Mouse (Mus musculus): ENCODE measurements at regions not wholly inside any gene's neighbourhood (a gene's known extent, or its start where the extent isn't known, plus 50 kb on each side); places are given as distances from the start of the nearest gene placed in this dataset.

GRCm38 (mm10) chr7:52399513-52399912 lies 384.0 kb upstream of the 1700015G11Rik start:
- DNase-seq (ENCODE audit: low spot score): no peak

- DNase-seq (ENCODE audit: low spot score): peak; percentile 5
These were observed 376.3 kb upstream of the 1700015G11Rik start for GRCm38 (mm10) chr7:52391793-52392192.
